Mouse (Mus musculus) embryonic fibroblast, embryonic 13.5 days (primary cell): ENCODE measurements at regions not wholly inside any gene's neighbourhood (a gene's known extent, or its start where the extent isn't known, plus 50 kb on each side); places are given as distances from the start of the nearest gene placed in this dataset.

Experiments
- H3K27ac ChIP-seq: 2 replicates; pipeline ENCODE4 v1.5.1; 2012; ENCODE audit warnings: low read length, control low read depth, inconsistent platforms; ENCODE audit not compliant: insufficient read depth
- H3K4me1 ChIP-seq: 2 replicates; pipeline ENCODE4 v1.6.1; 2011; ENCODE audit warnings: low read length; ENCODE audit not compliant: control insufficient read depth, insufficient read depth
- H3K4me3 ChIP-seq: 2 replicates; pipeline ENCODE4 v1.5.1; 2011; ENCODE audit warnings: mild to moderate bottlenecking, control low read depth, low read length; ENCODE audit not compliant: insufficient read depth
- CTCF ChIP-seq: IDR thresholded peaks from 2 replicates; pipeline ENCODE4 v1.5.1; 2011; ENCODE audit warnings: mild to moderate bottlenecking, control low read depth, low read length, moderate library complexity, borderline replicate concordance; ENCODE audit not compliant: insufficient read depth
- POLR2A ChIP-seq: IDR thresholded peaks from 2 replicates; pipeline ENCODE4 v1.6.1; 2011; ENCODE audit warnings: low read depth, mild to moderate bottlenecking, control low read depth, low read length, moderate library complexity

DNA sequence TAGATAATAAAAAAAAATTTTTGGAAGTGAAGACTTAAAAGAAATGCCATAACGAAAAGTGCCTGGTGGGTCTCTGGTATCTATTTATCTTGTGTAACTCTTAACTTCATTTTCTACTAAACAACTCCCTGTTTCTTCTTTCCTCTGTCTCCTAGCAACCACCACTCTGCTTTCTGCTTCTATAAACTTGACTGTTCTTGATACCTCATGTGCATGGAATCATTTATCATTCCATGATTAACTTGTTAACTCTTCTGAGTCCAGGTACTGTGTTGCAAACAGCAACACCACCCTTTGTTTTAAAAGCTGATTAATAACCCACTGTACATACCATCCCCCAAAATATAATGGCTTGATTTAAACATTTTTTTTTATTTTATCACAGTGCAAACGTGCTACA is 325.0 kb downstream of the Mettl4 start:
- H3K27ac ChIP-seq: no peak overlapping the region
- H3K4me1 ChIP-seq: no peaks in the 10 kb centered on the region
- TF ChIP-seq CTCF: no peak
- no peak for TF ChIP-seq POLR2A
- H3K4me3 ChIP-seq: no peak overlapping the region

DNA sequence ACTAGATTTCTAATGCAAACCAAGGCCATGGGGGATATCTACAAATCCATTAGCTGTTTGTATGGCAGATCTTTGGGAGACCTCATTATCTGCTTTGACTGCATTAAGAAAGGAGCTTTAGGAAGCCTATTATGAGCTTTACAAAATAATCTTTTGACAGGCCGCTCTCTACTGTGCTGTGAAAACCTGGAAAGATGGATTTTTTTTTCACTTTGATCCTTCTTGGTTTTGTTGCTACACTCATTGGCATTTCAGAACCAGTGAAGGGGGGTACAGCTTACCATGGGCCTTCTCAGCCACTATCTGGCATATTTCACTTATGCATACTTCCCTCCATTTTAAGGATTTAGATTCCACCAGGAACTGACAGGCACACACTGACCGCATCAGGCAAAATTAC is 366.8 kb downstream of the Mettl4 start:
- Histone ChIP-seq H3K27ac (no peak overlapping the region), H3K4me1 (no peaks in the 10 kb centered on the region), H3K4me3 (no peak overlapping the region)
- TF ChIP-seq CTCF: no peak
- TF ChIP-seq POLR2A: no peak

DNA sequence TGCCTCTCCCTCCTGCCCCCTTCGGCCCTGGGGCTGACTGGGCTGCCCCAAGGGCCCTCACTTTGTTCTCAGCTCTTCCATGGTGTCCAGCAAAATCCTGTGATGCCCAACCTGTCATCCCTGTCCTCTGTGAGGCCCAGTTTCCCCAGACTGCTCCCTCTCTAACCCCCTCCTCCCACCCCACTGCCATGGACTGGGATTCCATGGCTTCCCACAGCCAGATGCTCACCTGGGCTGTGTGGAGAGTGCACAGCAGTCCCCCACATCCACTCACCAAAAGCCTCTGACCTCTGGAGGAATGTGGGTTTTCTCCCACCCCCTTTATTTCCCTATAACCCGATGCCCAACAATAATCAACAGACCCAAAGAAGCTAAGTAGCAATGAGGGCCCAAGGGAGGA is 414.1 kb downstream of the Mettl4 start:
- H3K4me1 ChIP-seq: no peaks in the 10 kb centered on the region
- no peak overlapping the region for H3K4me3 ChIP-seq
- H3K27ac ChIP-seq: no peak overlapping the region
- TF ChIP-seq CTCF (no peak), POLR2A (no peak)

DNA sequence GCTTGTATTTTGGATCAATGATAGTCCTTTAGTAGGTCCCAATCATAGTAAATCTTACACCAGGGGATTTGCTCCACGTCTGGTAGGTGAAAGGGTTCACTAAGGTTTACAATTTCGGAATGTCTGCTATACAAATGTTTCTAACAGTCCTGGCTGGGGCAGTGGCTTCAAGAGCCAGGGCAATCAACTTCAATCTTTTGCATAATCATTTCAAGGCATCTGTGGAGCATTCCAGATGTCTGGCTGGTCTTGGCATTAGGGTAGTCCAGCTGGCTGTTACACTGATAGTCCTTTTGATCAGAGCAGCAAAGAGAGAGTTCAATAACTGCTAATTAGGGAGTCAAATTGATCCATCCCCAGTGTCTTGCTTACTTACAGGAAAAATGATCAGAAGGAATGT is 423.6 kb downstream of the Mettl4 start:
- Histone ChIP-seq H3K4me1 (no peaks in the 10 kb centered on the region), H3K4me3 (no peak overlapping the region), H3K27ac (no peak overlapping the region)
- TF ChIP-seq POLR2A: no peak
- TF ChIP-seq CTCF: no peak

DNA sequence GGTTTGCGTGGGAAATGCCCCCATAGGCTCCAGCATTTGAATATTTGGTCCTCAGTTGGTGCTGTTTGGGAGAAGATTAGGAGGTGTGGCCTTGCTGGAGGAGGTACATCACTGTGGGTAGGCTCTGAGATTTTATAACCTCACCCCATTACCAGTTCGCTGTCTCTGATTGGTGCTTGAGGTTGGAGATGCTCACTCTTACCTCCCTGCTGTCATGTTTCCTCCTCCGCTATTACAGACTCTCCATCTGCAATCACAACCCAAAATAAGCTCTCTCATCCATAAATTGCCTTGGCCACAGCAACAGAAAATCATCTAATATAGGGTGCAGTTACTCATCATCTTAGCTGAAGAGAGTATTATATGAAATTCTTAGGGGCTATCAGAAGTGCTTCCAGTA is 458.6 kb downstream of the Mettl4 start:
- TF ChIP-seq CTCF: no peak
- TF ChIP-seq POLR2A: no peak
- no peak overlapping the region for H3K27ac ChIP-seq
- no peaks in the 10 kb centered on the region for H3K4me1 ChIP-seq
- H3K4me3 ChIP-seq: no peak overlapping the region

DNA sequence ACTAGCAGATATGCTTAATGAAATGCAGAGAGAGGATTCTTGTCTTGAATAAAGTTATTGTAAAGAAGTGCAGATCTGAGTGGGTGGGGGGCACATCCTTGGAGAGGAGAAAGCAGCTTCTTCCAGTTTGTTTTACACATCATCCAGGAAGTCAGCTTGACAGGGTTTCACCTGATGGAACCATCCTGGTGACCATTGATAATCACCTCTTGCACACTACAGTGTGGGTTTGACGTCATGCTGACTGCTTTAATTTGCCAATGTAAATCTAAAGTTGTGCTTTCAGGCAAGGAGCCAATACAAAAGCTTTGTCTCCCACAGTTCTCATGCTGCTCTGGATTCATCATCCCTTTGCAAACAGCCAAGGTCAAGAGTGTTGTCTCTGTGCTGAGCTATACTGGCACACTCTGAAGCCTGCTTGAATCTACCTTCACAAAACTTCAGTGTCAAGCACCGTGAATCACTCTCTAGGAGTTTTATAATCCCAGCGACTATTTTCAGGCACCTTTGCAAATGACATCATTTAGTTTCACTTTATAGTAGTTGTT is 462.1 kb downstream of the Mettl4 start:
- no peak for TF ChIP-seq POLR2A
- TF ChIP-seq CTCF: no peak
- Histone ChIP-seq H3K27ac (no peak overlapping the region), H3K4me1 (no peaks in the 10 kb centered on the region), H3K4me3 (no peak overlapping the region)

DNA sequence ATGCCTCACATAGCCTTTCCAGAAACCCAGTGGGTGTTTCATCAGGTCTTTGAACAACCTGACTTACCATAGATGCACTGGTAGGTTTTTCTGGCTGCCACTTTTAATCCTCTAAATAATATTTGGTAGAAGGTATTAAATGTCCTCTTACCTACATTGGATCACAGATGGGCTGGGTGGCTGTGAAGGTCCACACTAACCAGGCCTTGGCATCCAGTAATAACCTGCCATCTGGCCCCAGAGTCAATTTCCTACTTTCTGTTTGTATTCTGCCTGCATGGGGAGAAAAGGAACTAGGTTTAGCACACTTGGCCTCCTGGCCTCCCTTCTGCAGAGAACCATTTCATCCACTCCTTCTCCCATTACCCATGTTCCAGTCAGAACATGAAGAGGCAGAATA is 473.0 kb downstream of the Mettl4 start:
- H3K27ac ChIP-seq: no peak overlapping the region
- TF ChIP-seq POLR2A (no peak), CTCF (no peak)
- no peaks in the 10 kb centered on the region for H3K4me1 ChIP-seq
- H3K4me3 ChIP-seq: no peak overlapping the region

DNA sequence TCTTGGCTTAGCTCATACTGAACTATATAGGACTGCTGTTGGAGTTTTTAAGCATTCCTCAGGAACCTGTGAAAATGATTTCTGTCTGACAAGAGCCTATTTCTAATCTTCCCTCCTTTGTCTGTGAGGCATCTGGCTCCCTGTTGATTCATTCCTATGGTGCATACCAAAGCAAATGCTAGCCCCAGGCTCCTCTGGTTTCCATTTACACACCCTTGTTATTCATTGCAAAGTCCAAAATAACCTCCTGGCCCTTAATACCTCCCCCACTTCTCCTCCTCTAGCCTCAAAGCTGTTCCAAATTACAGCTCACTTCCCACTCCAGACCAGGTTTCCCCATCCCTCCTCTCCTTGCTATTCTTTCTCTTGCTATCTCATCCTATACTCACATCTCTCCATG is 480.1 kb downstream of the Mettl4 start:
- H3K27ac ChIP-seq: peak overlapping the region; percentile 52; the same call in 1 of the 2 replicates
- no peaks in the 10 kb centered on the region for H3K4me1 ChIP-seq
- no peak overlapping the region for H3K4me3 ChIP-seq
- TF ChIP-seq CTCF: no peak
- no peak for TF ChIP-seq POLR2A

DNA sequence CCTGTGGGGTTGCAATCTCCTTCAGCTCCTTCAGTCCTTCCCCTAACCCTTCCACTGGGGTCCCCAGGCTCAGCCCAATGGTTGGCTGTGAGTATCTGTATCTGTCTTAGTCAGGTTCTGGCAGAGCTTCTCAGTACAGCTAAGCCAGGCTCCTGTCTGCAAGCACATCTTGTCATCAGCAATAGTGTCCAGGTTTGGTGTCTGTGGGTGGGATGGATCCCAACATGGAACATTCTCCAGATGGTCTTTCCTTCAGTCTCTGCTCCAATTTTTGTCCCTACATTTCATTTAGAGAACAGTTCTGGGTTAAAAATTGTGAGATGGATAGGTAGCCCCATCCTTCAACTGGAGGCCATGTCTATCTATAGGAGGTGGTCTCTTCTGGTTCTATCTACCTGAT is 494.2 kb downstream of the Mettl4 start:
- Histone ChIP-seq H3K4me1 (no peaks in the 10 kb centered on the region), H3K27ac (no peak overlapping the region), H3K4me3 (no peak overlapping the region)
- TF ChIP-seq POLR2A (no peak), CTCF (no peak)

DNA sequence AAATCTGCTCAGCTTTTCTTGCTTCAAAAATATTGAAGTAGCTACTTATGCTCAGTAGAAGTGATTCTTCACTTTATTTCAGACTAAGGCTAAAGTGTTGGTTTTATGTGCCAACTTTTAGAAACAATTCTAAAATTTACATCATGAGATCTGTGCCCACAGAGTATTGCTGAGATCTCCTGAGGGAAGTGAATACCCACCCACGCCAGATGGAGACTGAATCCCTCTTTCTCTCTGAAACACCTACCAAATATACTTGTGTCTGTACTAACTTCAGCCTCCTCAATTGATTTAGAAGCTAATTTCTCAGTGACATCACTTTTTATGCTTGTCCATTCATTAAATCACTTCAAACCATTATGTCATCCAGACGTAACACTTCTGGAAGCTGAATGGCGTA is 495.0 kb downstream of the Mettl4 start:
- no peak overlapping the region for H3K4me3 ChIP-seq
- TF ChIP-seq POLR2A (no peak), CTCF (no peak)
- H3K27ac ChIP-seq: no peak overlapping the region
- H3K4me1 ChIP-seq: no peaks in the 10 kb centered on the region

DNA sequence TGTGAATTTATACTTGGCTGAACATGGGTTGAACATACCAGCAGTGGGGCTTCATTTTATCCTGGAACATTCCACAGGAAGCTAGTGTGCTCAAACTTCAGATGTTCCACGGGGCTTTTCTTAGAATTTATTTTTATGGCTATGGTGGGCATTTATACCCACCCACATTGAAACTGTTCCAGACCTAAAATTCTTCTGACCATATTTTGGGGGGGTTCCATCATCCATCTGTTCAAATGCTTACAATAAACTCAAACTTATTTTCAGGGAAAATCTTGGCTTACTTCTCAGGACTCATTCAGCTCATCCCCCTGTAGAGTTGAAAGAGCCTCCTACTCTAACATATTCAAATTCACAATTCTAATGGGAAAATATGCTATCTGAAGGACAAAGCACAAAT is 506.0 kb downstream of the Mettl4 start:
- Histone ChIP-seq H3K4me3 (no peak overlapping the region), H3K27ac (no peak overlapping the region), H3K4me1 (no peaks in the 10 kb centered on the region)
- TF ChIP-seq CTCF (no peak), POLR2A (no peak)
